Mouse (Mus musculus) liver, embryonic 14.5 days (tissue): ENCODE measurements around the gene Notch2.

ENCODE experiments used
- CTCF ChIP-seq: IDR thresholded peaks from 2 replicates; pipeline ENCODE4 v1.5.1; 2016; ENCODE audit warnings: antibody characterized with exemption, low read depth, control low read depth
- EP300 ChIP-seq: IDR thresholded peaks from 2 replicates; pipeline ENCODE4 v1.6.1; 2016; ENCODE audit warnings: antibody characterized with exemption, low read depth

DNA sequence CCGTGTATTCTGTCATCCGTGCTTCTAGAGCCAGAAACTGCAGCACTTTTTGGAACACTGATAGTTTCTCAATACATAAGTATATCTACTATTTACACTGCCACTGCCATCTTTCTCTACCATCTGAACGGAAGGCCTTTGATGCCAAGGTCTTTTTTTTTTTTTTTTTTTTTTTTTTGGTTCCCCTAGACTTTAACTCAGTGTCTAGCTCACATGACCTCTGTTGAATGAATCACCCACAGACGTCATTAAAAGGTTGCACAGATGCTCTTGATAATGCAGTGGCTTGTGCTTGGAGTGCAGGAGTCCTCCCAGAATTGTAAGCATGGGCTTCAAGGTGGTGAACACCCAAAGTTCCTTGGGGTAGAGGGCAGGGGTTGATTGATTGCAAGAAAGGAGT is 21.0 kb upstream of the Notch2 start:
- no peak for TF ChIP-seq CTCF
- TF ChIP-seq EP300: no peak
